8 mouse cellular contexts compared by ENCODE assay signal in genomic region chr1:131827787-131828258, GRCm38 (mm10). TPM values are rescaled to one million over a fixed set of nuclear protein-coding genes. Genes with fewer than 3 reads are reported as not detected.
DNase-seq lines count a peak whose midpoint lies in the region; ATAC-seq and TF ChIP-seq lines count a peak whose summit lies in the region.

No protein-coding gene starts in this region.

- WGBS in forebrain, embryonic 10.5 days: under 1% methylated on average over 36 of the region's 36 CpGs
- under 1% methylated on average over 36 of the region's 36 CpGs for WGBS in heart, embryonic 15.5 days
- under 1% methylated on average over 35 of the region's 36 CpGs for whole genome bisulfite sequencing in liver, embryonic 14.5 days (ENCODE audit: insufficient replicate concordance)
- WGBS in neural tube, embryonic 11.5 days: 0% methylated on average over 30 of the region's 36 CpGs
- WGBS in stomach, postnatal 0 days: 0% methylated on average over 36 of the region's 36 CpGs

- peak overlapping the region; percentile 87 for H3K4me3 ChIP-seq in forebrain, embryonic 10.5 days
- peak overlapping the region; percentile 86 for H3K4me3 ChIP-seq in heart, embryonic 15.5 days
- peak overlapping the region; percentile 72 to 80 for H3K4me3 ChIP-seq in liver, embryonic 14.5 days (ENCODE audit: insufficient read depth in 1 of 2, low read depth in 2 of 2, low read length in 2 of 2)
- peak overlapping the region; percentile 82 for H3K4me3 ChIP-seq in neural tube, embryonic 11.5 days (ENCODE audit: low read depth, low read length)
- peak overlapping the region; percentile 81 for H3K4me3 ChIP-seq in stomach, postnatal 0 days (ENCODE audit: low read depth, low read length)

- ATAC-seq in heart, embryonic 15.5 days (replicated peaks; ENCODE audit: insufficient number of reproducible peaks, insufficient read depth, low FRiP score, low read depth): peak; percentile 94
- peak; percentile 92 for ATAC-seq in liver, embryonic 14.5 days (ENCODE audit: insufficient read depth)
- ATAC-seq in neural tube, embryonic 11.5 days (ENCODE audit: insufficient read depth, low FRiP score, low TSS enrichment): peak; percentile 94
- peak; percentile 96 for ATAC-seq in stomach, postnatal 0 days (ENCODE audit: low FRiP score, low TSS enrichment)

- peaks cover 7% of the 10 kb centered on the region for H3K27me3 ChIP-seq in forebrain, embryonic 10.5 days (ENCODE audit: poor library complexity, severe bottlenecking)
- H3K27me3 ChIP-seq in heart, embryonic 15.5 days: no peaks in the 10 kb centered on the region
- no peaks in the 10 kb centered on the region for H3K27me3 ChIP-seq in liver, embryonic 14.5 days (ENCODE audit: control insufficient read depth, insufficient read depth, low read length)
- H3K27me3 ChIP-seq in neural tube, embryonic 11.5 days (ENCODE audit: control insufficient read depth, insufficient read depth, low read length): no peaks in the 10 kb centered on the region
- H3K27me3 ChIP-seq in stomach, postnatal 0 days (ENCODE audit: control insufficient read depth, insufficient read depth, low read length): no peaks in the 10 kb centered on the region

- no peak for TF ChIP-seq CTCF in liver, embryonic 14.5 days (IDR thresholded peaks at IDR 0.05; ENCODE audit: low read depth)
- no peak for TF ChIP-seq CTCF in stomach, postnatal 0 days (IDR thresholded peaks at IDR 0.05; ENCODE audit: low read depth)

- peaks cover 53% of the 10 kb centered on the region for H3K4me1 ChIP-seq in forebrain, embryonic 10.5 days
- peaks cover 12% of the 10 kb centered on the region for H3K4me1 ChIP-seq in heart, embryonic 15.5 days (replicated peaks)
- H3K4me1 ChIP-seq in liver, embryonic 14.5 days (replicated peaks; ENCODE audit: control insufficient read depth in 2 of 2, insufficient read depth in 2 of 2, low read length in 1 of 2): peaks cover 0 to 10% of the 10 kb centered on the region in 2 experiments
- H3K4me1 ChIP-seq in neural tube, embryonic 11.5 days (ENCODE audit: control insufficient read depth, insufficient read depth, low read length): peaks cover 5% of the 10 kb centered on the region; the same call in 1 of the 2 replicates
- H3K4me1 ChIP-seq in stomach, postnatal 0 days (replicated peaks; ENCODE audit: control insufficient read depth, insufficient read depth): peaks cover 3% of the 10 kb centered on the region; the same call in 1 of the 2 replicates

- no peak for TF ChIP-seq EP300 in liver, embryonic 14.5 days (IDR thresholded peaks at IDR 0.05; ENCODE audit: low read depth)
- TF ChIP-seq EP300 in stomach, postnatal 0 days (optimal IDR thresholded peaks at IDR 0.05): no peak

- DNase-seq in CD8-positive naive resting alpha-beta T cell, adult 2 months (ENCODE audit: low read depth in 2 of 2, low spot score in 2 of 2): peak; percentile 90 to 95
- DNase-seq in c-Kit-positive CD71-negative TER-119-negative erythroid progenitor cells, embryonic 14.5 days (ENCODE audit: low read depth): peak; percentile 92
- DNase-seq in forebrain, embryonic 10.5 days (ENCODE audit: extremely low spot score, low spot score): peak; percentile 95
- DNase-seq in kidney, postnatal 25 days: peak; percentile 95
- DNase-seq in liver, embryonic 14.5 days (ENCODE audit: low read depth in 3 of 3, low spot score in 3 of 3): peak; percentile 78 to 82 (median 81)
- DNase-seq in neural tube, embryonic 11.5 days (ENCODE audit: low spot score): peak; percentile 98
- peak; percentile 97 for DNase-seq in stomach, postnatal 0 days (ENCODE audit: low spot score)

- H3K27ac ChIP-seq in forebrain, embryonic 10.5 days: peak overlapping the region; percentile 93
- peak overlapping the region; percentile 86 for H3K27ac ChIP-seq in heart, embryonic 15.5 days
- no peak overlapping the region for H3K27ac ChIP-seq in liver, embryonic 14.5 days
- peak overlapping the region; percentile 44; the same call in 1 of the 2 replicates for H3K27ac ChIP-seq in neural tube, embryonic 11.5 days (ENCODE audit: low read depth, low read length)
- peak overlapping the region; percentile 86 for H3K27ac ChIP-seq in stomach, postnatal 0 days (replicated peaks)

- H3K9ac ChIP-seq in heart, embryonic 15.5 days: peak overlapping the region; percentile 77
- H3K9ac ChIP-seq in liver, embryonic 14.5 days (replicated peaks): peak overlapping the region; percentile 67
- peak overlapping the region; percentile 86 for H3K9ac ChIP-seq in neural tube, embryonic 11.5 days (ENCODE audit: low read length)
- H3K9ac ChIP-seq in stomach, postnatal 0 days (ENCODE audit: low read length): peak overlapping the region; percentile 81

- H3K36me3 ChIP-seq in forebrain, embryonic 10.5 days (replicated peaks): peaks cover 30% of the 10 kb centered on the region
- H3K36me3 ChIP-seq in heart, embryonic 15.5 days: no peaks in the 10 kb centered on the region; the same call in 1 of the 2 replicates
- H3K36me3 ChIP-seq in liver, embryonic 14.5 days (replicated peaks; ENCODE audit: control insufficient read depth, insufficient read depth, low read depth): no peaks in the 10 kb centered on the region
- no peaks in the 10 kb centered on the region for H3K36me3 ChIP-seq in neural tube, embryonic 11.5 days (ENCODE audit: control insufficient read depth, insufficient read depth, low read length)
- no peaks in the 10 kb centered on the region; the same call in 1 of the 2 replicates for H3K36me3 ChIP-seq in stomach, postnatal 0 days (ENCODE audit: control insufficient read depth, insufficient read depth, low read length)

- no peaks in the 10 kb centered on the region for H3K9me3 ChIP-seq in forebrain, embryonic 10.5 days
- no peaks in the 10 kb centered on the region for H3K9me3 ChIP-seq in heart, embryonic 15.5 days (replicated peaks)
- no peaks in the 10 kb centered on the region for H3K9me3 ChIP-seq in liver, embryonic 14.5 days (ENCODE audit: control insufficient read depth, low read length)
- H3K9me3 ChIP-seq in neural tube, embryonic 11.5 days (ENCODE audit: control insufficient read depth, low read length): no peaks in the 10 kb centered on the region
- H3K9me3 ChIP-seq in stomach, postnatal 0 days (ENCODE audit: control insufficient read depth, low read length): no peaks in the 10 kb centered on the region

- peak overlapping the region; percentile 75 for H3K4me2 ChIP-seq in heart, embryonic 15.5 days
- H3K4me2 ChIP-seq in liver, embryonic 14.5 days (ENCODE audit: low read depth): peak overlapping the region; percentile 97
- H3K4me2 ChIP-seq in neural tube, embryonic 11.5 days (ENCODE audit: low read depth): peak overlapping the region; percentile 66
- peak overlapping the region; percentile 88 for H3K4me2 ChIP-seq in stomach, postnatal 0 days (replicated peaks; ENCODE audit: low read depth)

RNA-seq across cellular contexts. Expression of gene Slc41a1, which starts 0.5 kb away (rescaled TPM):
- 11.2 and 11.3 TPM in 2 replicates for polyA plus RNA-seq in forebrain, embryonic 10.5 days (2016; fragmentation: Nextera tagmentation; extraction: Ambion mirVana)
- 8.9 and 11.4 TPM in 2 replicates for polyA plus RNA-seq in heart, embryonic 15.5 days (2015; fragmentation: Nextera tagmentation; extraction: Ambion mirVana)
- polyA plus RNA-seq in liver, embryonic 14.5 days (2012; rRNA removed): 1.3 TPM in 2 replicates
- 0.83 and 0.87 TPM in 2 replicates for polyA plus RNA-seq in liver, embryonic 14.5 days (2014; fragmentation: Nextera tagmentation; extraction: Ambion mirVana)
- 9.3 and 10.2 TPM in 2 replicates for polyA plus RNA-seq in neural tube, embryonic 11.5 days (2014; fragmentation: Nextera tagmentation; extraction: Ambion mirVana)
- 7.0 and 7.1 TPM in 2 replicates for polyA plus RNA-seq in stomach, postnatal 0 days (2015; fragmentation: Nextera tagmentation; extraction: Ambion mirVana)

RNA-seq across cellular contexts. Expression of gene Pm20d1, which starts 30.6 kb away (rescaled TPM):
- 1.5 TPM in 2 replicates for polyA plus RNA-seq in forebrain, embryonic 10.5 days (2016; fragmentation: Nextera tagmentation; extraction: Ambion mirVana)
- polyA plus RNA-seq in heart, embryonic 15.5 days (2015; fragmentation: Nextera tagmentation; extraction: Ambion mirVana): 1.4 and 1.8 TPM in 2 replicates
- polyA plus RNA-seq in liver, embryonic 14.5 days (2012; rRNA removed): 1.7 and 2.0 TPM in 2 replicates
- 3.4 and 5.6 TPM in 2 replicates for polyA plus RNA-seq in liver, embryonic 14.5 days (2014; fragmentation: Nextera tagmentation; extraction: Ambion mirVana)
- polyA plus RNA-seq in neural tube, embryonic 11.5 days (2014; fragmentation: Nextera tagmentation; extraction: Ambion mirVana): 0.72 and 2.3 TPM in 2 replicates
- 1.1 and 1.4 TPM in 2 replicates for polyA plus RNA-seq in stomach, postnatal 0 days (2015; fragmentation: Nextera tagmentation; extraction: Ambion mirVana)

RNA-seq across cellular contexts. Expression of gene Rab29, which starts 39.2 kb away (rescaled TPM):
- 9.2 and 10.4 TPM in 2 replicates for polyA plus RNA-seq in forebrain, embryonic 10.5 days (2016; fragmentation: Nextera tagmentation; extraction: Ambion mirVana)
- polyA plus RNA-seq in heart, embryonic 15.5 days (2015; fragmentation: Nextera tagmentation; extraction: Ambion mirVana): 17.3 and 19.3 TPM in 2 replicates
- 7.3 and 8.3 TPM in 2 replicates for polyA plus RNA-seq in liver, embryonic 14.5 days (2012; rRNA removed)
- 10.7 and 11.7 TPM in 2 replicates for polyA plus RNA-seq in liver, embryonic 14.5 days (2014; fragmentation: Nextera tagmentation; extraction: Ambion mirVana)
- polyA plus RNA-seq in neural tube, embryonic 11.5 days (2014; fragmentation: Nextera tagmentation; extraction: Ambion mirVana): 10.3 and 10.4 TPM in 2 replicates
- polyA plus RNA-seq in stomach, postnatal 0 days (2015; fragmentation: Nextera tagmentation; extraction: Ambion mirVana): 21.4 and 21.6 TPM in 2 replicates
